Mouse (Mus musculus): ENCODE measurements around the gene Rnase1. TPM values are rescaled to one million over a fixed set of nuclear protein-coding genes. Genes with fewer than 3 reads are reported as not detected.

The Rnase1 gene
- polyA plus RNA-seq, 1 experiment from 2014 or later: 0.14 TPM

DNA sequence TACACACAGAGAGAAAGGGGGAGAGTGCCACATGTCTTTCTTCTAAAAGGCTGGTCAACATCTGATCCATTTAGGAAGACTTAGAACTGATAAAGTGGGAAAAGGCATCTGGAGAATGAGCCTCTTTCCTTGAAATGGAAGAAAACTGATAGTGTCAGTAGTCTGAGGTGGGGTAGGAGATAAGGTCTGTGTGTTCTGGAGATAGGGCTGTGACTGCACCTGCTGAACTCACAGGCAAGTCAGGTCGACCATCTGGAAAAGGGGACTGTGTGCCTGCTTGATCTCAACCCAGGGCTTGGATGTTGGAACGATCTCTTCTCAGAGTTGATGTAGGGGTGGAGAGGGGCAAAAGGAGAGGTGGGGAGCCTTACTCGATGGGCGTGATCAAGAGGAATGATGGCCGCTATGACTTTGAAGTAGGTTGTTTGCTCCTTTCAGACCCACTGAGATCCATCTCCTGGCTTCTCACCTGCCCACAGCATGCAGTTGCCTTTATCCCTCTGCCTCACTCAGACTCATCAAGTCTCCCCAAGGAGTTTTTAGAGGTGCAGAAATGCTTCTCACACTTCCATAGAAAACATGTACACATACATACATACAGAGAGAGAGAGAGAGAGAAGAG, 5.8 kb upstream of the Rnase1 start:
- Histone ChIP-seq H3K4me3 (no peak overlapping the region), H3K4me1 (no peaks in the 10 kb centered on the region), H3K27me3 (no peaks in the 10 kb centered on the region), H3K4me2 (replicated peaks) (no peak overlapping the region), H3K9me3 (no peaks in the 10 kb centered on the region), H3K27ac (no peak overlapping the region), H3K36me3 (no peaks in the 10 kb centered on the region), H3K9ac (no peak overlapping the region)
- 68% methylated on average over 5 of the region's 5 CpGs for WGBS
- ATAC-seq (ENCODE audit: low FRiP score, low read depth): no peak

DNA sequence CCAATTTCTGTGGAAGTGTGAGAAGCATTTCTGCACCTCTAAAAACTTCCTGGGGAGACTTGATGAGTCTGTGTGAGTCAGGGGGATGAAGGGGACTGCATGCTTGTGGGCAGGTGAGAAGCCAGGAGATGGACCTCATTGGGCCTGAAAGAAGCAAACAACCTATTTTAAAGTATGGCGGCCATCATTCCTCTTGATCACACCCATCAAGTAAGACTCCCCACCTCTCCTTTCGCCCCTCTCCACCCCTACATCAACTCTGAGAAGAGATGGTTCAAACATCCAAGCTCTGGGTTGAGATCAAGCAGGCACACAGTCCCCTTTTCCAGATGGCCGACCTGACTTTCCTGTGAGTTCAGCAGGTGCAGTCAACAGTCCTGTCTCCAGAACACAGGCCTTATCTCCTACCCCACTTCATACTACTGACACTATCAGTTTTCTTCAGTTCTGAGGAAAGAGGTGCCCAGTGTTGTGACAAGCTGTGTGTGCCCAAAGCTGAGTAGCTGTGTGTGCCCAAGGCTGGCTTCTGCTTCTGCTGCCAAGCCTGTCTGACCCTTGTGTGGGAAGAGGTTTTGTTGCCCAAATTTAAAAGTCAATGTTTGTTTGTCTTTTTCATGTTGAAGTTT, 3.7 kb upstream of the Rnase1 start:
- WGBS: 90% methylated on average over 3 of the region's 3 CpGs

DNA sequence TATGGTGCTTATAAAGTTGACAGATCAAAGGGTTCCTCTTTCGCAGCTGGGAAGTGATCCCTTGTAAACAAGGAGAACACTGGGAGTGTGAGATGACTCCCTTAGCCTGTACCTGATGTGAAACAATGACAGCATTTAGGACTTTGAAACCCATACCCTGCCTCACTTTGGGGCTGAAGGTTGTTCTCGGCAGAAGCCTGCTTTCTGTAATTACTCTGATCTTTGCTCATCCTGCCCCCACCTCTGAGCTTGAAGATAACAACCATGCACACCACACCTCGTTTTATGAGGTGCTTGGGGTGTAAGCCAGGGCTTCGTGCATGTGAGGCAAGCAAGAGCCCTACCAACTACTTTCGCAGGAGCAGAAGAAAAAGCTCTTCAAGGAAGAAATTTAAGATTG, 2.6 kb upstream of the Rnase1 start:
- Histone ChIP-seq H3K9ac (no peak overlapping the region), H3K4me3 (no peak overlapping the region), H3K4me1 (no peaks in the 10 kb centered on the region), H3K27me3 (no peaks in the 10 kb centered on the region), H3K4me2 (replicated peaks) (no peak overlapping the region), H3K27ac (no peak overlapping the region), H3K9me3 (no peaks in the 10 kb centered on the region), H3K36me3 (no peaks in the 10 kb centered on the region)
- WGBS: 22% methylated on average over 5 of the region's 5 CpGs
- no peak for ATAC-seq (ENCODE audit: low FRiP score, low read depth)

More for the DNA sequence above, 3.7 kb upstream of the Rnase1 start:
- Histone ChIP-seq H3K9me3 (no peaks in the 10 kb centered on the region), H3K27ac (no peak overlapping the region), H3K27me3 (no peaks in the 10 kb centered on the region), H3K4me2 (replicated peaks) (no peak overlapping the region), H3K36me3 (no peaks in the 10 kb centered on the region), H3K9ac (no peak overlapping the region), H3K4me3 (no peak overlapping the region), H3K4me1 (no peaks in the 10 kb centered on the region)
- no peak for ATAC-seq (ENCODE audit: low FRiP score, low read depth)

GRCm38 (mm10) chr14:51148006-51148405, 1.4 kb upstream of the Rnase1 start:
- no peaks in the 10 kb centered on the region for H3K9me3 ChIP-seq
- no peaks in the 10 kb centered on the region for H3K36me3 ChIP-seq
- ATAC-seq (ENCODE audit: low FRiP score, low read depth): no peak
- H3K9ac ChIP-seq: no peak overlapping the region
- no peak overlapping the region for H3K4me2 ChIP-seq (replicated peaks)
- no peak overlapping the region for H3K27ac ChIP-seq
- 67% methylated on average over 3 of the region's 3 CpGs for WGBS
- no peaks in the 10 kb centered on the region for H3K4me1 ChIP-seq
- H3K27me3 ChIP-seq: no peaks in the 10 kb centered on the region
- H3K4me3 ChIP-seq: no peak overlapping the region

DNA sequence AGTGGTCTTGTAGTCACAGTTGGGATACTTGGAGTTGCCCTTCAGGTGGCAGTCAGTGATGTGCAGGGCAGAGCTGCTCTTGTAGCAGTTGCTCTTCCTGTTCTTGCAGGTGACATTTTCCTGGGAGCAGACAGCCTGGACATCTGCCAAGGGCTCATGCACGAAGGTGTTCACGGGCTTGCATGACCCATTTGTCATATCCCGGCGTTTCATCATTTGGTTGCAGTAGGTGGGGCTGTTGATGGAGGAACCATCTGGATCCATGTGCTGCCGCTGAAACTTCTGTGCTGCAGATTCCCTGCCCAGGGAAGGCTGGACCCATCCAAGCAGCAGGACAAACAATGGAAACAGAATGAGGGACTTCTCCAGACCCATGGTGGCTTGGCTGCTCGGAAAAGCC, 1.1 kb downstream of the Rnase1 start:
- no peaks in the 10 kb centered on the region for H3K9me3 ChIP-seq
- ATAC-seq (ENCODE audit: low FRiP score, low read depth): no peak
- no peak overlapping the region for H3K9ac ChIP-seq
- WGBS: 79% methylated on average over 6 of the region's 6 CpGs
- no peaks in the 10 kb centered on the region for H3K36me3 ChIP-seq
- H3K27me3 ChIP-seq: no peaks in the 10 kb centered on the region
- no peak overlapping the region for H3K4me2 ChIP-seq (replicated peaks)
- no peak overlapping the region for H3K4me3 ChIP-seq
- H3K27ac ChIP-seq: no peak overlapping the region
- H3K4me1 ChIP-seq: no peaks in the 10 kb centered on the region

- Histone ChIP-seq H3K4me3 (no peak overlapping the region), H3K36me3 (no peaks in the 10 kb centered on the region), H3K27ac (no peak overlapping the region), H3K4me2 (replicated peaks) (no peak overlapping the region), H3K9ac (no peak overlapping the region), H3K27me3 (no peaks in the 10 kb centered on the region), H3K4me1 (no peaks in the 10 kb centered on the region), H3K9me3 (no peaks in the 10 kb centered on the region)
- WGBS: 94% methylated on average over 4 of the region's 4 CpGs
- no peak for ATAC-seq (ENCODE audit: low FRiP score, low read depth)
Observed at GRCm38 (mm10) chr14:51144451-51144850, 2.1 kb downstream of the Rnase1 start.

- H3K4me1 ChIP-seq: no peaks in the 10 kb centered on the region
- H3K4me2 ChIP-seq (replicated peaks): no peak overlapping the region
- no peak overlapping the region for H3K4me3 ChIP-seq
- H3K27me3 ChIP-seq: no peaks in the 10 kb centered on the region
- WGBS: 66% methylated on average over 2 of the region's 2 CpGs
- H3K36me3 ChIP-seq: no peaks in the 10 kb centered on the region
- H3K27ac ChIP-seq: no peak overlapping the region
- ATAC-seq (ENCODE audit: low FRiP score, low read depth): no peak
- H3K9ac ChIP-seq: no peak overlapping the region
- H3K9me3 ChIP-seq: no peaks in the 10 kb centered on the region
Observed at GRCm38 (mm10) chr14:51143937-51144336, 2.6 kb downstream of the Rnase1 start.

DNA sequence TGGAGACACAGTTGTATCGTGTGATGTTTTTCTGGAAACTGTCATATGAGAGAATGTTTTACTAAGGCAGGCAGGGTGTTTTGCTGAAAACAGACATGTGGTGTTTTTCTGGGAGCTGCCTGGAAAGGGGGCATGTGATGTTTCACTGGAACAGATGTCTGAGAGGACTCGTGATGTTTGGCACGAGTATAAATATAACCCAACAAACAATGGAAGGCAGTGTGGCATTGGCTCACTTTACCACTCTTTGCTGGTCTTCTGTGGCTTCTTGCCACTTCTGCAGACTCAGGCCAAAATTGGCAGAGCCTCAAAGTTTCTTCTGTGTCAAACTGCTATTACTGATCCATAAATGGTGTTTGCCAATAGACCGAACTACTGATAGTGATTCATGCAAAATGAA, 3.3 kb downstream of the Rnase1 start:
- WGBS: 82% methylated on average over 4 of the region's 4 CpGs
- H3K36me3 ChIP-seq: no peaks in the 10 kb centered on the region

GRCm38 (mm10) chr14:51142568-51142967, 4.0 kb downstream of the Rnase1 start:
- Histone ChIP-seq H3K4me2 (replicated peaks) (no peak overlapping the region), H3K4me3 (no peak overlapping the region), H3K9me3 (no peaks in the 10 kb centered on the region), H3K27ac (no peak overlapping the region), H3K36me3 (no peaks in the 10 kb centered on the region), H3K9ac (no peak overlapping the region), H3K27me3 (no peaks in the 10 kb centered on the region), H3K4me1 (no peaks in the 10 kb centered on the region)
- WGBS: 80% methylated on average over 3 of the region's 3 CpGs
- ATAC-seq (ENCODE audit: low FRiP score, low read depth): no peak

More for the DNA sequence above, 3.3 kb downstream of the Rnase1 start:
- H3K4me1 ChIP-seq: no peaks in the 10 kb centered on the region
- no peaks in the 10 kb centered on the region for H3K9me3 ChIP-seq
- no peak overlapping the region for H3K9ac ChIP-seq
- H3K4me3 ChIP-seq: no peak overlapping the region
- ATAC-seq (ENCODE audit: low FRiP score, low read depth): no peak
- H3K27me3 ChIP-seq: no peaks in the 10 kb centered on the region
- H3K4me2 ChIP-seq (replicated peaks): no peak overlapping the region
- H3K27ac ChIP-seq: no peak overlapping the region

GRCm38 (mm10) chr14:51142119-51142518, 4.5 kb downstream of the Rnase1 start:
- Histone ChIP-seq H3K36me3 (no peaks in the 10 kb centered on the region), H3K9ac (no peak overlapping the region), H3K4me2 (replicated peaks) (no peak overlapping the region), H3K27me3 (no peaks in the 10 kb centered on the region), H3K9me3 (no peaks in the 10 kb centered on the region), H3K27ac (no peak overlapping the region), H3K4me1 (no peaks in the 10 kb centered on the region), H3K4me3 (no peak overlapping the region)
- WGBS: 84% methylated on average over 4 of the region's 4 CpGs
- no peak for ATAC-seq (ENCODE audit: low FRiP score, low read depth)

DNA sequence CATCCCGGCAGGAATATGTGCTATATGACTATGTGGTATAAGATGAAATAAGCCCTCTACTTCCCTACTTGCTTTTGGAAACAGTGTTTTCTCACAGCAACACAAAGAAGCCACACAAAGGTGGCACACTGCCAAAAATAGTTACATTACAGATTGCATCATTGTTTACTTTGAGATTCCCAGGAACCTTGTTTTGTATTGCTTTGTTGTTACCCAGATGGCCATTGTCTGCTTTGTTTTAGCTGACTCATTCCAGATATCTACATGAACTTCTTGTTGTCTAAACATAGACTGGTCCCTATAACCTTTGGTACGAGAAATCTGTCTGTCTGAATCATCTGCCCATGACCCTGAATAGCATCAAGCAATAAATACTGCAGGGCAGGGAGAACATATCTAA, 6.2 kb downstream of the Rnase1 start:
- ATAC-seq (ENCODE audit: low FRiP score, low read depth): no peak
- Histone ChIP-seq H3K27ac (no peak overlapping the region), H3K27me3 (no peaks in the 10 kb centered on the region), H3K36me3 (no peaks in the 10 kb centered on the region), H3K4me1 (no peaks in the 10 kb centered on the region), H3K9me3 (no peaks in the 10 kb centered on the region), H3K4me3 (no peak overlapping the region), H3K4me2 (replicated peaks) (no peak overlapping the region), H3K9ac (no peak overlapping the region)
- WGBS: 77% methylated on average over 2 of the region's 2 CpGs

- H3K4me1 ChIP-seq: no peaks in the 10 kb centered on the region
- no peak overlapping the region for H3K9ac ChIP-seq
- no peak overlapping the region for H3K27ac ChIP-seq
- no peaks in the 10 kb centered on the region for H3K9me3 ChIP-seq
- 90% methylated on average over 4 of the region's 4 CpGs for WGBS
- H3K4me2 ChIP-seq (replicated peaks): no peak overlapping the region
- no peaks in the 10 kb centered on the region for H3K36me3 ChIP-seq
- H3K4me3 ChIP-seq: no peak overlapping the region
- ATAC-seq (ENCODE audit: low FRiP score, low read depth): no peak
- no peaks in the 10 kb centered on the region for H3K27me3 ChIP-seq
Observed at GRCm38 (mm10) chr14:51132372-51132771, 14.2 kb downstream of the Rnase1 start.

Data from limb, embryonic 13.5 days (tissue).